Mouse (Mus musculus) mouse embryonic stem cell (cell line): ENCODE measurements around the gene Ptprm.

Experiments used
- in situ Hi-C, 2 experiments: fragments of 300-500 bp; cut with MboI; formaldehyde crosslinking; loops; 1 replicate in 1 of 2; 3 replicates in 1 of 2; pipeline ENCODE4 v1.14.3; 2019 to 2020; ENCODE audit warnings: low sequenced_read_pairs in 2 of 2, low pct_unique_long_range_greater_than_20kb in 1 of 2, mixed read lengths in 1 of 2; ENCODE audit not compliant: unreplicated experiment in 1 of 2

Gene Ptprm

GRCm38 (mm10) chr17:66750481-66751206 lies 603.6 kb downstream of the Ptprm start:
- in situ Hi-C loops, result no loop called here

DNA sequence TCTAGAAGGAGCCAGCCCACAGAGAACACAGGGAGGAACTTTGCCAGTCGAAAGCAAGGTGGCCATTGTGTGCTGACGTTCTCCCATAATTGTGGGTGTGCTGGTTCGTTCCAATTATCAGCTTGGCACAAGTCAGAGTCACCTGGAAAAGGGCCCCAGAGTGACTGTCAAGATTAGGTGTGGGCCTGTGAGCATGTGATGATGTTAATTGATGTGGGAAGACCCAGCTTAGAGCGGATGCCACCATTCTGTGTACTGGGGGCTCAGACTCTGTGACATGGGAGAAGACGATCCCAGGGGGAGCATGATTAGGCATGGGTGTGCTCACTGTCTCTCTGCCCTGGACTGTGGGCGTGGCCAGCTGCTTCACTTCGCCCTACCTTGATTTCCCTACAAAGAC lies 604.3 kb downstream of the Ptprm start:
- in situ Hi-C loops, result no loop called here

- in situ Hi-C loops, result no loop called here
Measured at GRCm38 (mm10) chr17:66746506-66746905, 607.8 kb downstream of the Ptprm start.

DNA sequence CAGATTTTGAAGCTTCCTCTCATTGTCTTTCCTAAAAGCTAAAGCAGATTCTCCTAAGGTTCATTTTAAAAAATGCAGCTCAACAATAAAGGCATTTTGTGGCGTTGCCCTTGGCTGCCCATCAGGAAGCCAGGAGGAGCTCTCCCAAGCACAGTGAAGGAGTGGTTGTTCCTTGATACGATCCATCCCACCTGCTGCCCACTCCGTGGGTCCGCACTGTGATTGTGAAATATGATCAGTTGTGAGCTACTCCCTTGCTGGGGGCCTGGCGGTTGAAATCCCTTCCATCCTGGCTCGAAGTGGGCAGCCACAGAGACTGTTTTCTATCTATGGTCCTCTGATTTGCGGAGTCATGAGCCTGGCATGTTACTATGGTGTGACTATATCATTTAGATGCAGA lies 610.9 kb downstream of the Ptprm start:
- in situ Hi-C loops, result no loop called here

DNA sequence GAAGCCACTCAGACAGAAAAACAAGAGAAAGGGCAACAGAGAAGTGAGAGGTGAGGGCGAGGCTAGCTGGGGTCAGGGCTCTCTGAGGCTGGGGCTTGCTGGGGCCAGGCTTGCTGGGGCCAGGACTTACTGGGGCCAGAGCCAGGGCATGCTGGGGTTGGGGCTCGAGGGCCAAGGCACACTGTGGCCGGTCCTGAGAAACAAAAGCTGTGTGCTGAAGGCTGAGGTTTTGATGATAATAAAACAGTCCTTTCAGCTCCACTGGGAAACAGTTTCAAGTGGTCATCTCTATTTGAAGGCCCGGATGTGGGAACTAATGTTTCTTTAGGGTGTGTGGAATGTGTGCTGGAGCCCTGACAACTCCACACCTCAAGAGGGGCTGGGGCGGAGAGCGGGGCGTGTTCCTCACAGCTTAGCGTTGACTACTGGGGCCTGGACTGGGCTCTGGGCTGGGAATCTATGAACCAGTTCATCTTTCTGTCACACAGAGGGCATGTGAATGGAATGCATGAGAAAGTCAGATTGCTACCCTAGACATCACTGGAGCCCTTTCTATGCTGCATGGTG lies 615.4 kb downstream of the Ptprm start:
- in situ Hi-C loops, result no loop called here

- in situ Hi-C loops, result no loop called here
Measured at GRCm38 (mm10) chr17:66738331-66738730, 615.9 kb downstream of the Ptprm start.

DNA sequence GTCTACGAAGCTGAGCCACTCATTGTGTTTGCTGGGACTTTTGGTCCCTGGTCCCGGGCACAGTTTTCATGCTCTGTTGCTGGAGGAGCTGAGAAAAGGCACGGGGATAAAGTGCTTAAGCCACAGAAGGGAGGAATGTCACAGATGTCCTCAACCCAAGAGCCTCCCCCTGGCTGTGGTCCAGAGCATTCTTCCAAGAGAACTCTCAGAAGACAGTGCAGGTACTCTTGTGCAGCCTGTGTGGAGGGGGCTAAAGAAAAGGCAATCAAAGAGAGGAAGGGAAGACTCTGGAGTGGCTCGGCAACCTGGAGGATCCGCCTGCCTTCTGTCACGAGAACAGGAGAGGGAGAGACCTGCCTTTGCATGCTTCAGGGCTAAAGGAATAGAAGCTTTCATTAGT lies 617.8 kb downstream of the Ptprm start:
- in situ Hi-C loops, result no loop called here

- in situ Hi-C loops, result no loop called here
Measured at GRCm38 (mm10) chr17:66733541-66733940, 620.7 kb downstream of the Ptprm start.

DNA sequence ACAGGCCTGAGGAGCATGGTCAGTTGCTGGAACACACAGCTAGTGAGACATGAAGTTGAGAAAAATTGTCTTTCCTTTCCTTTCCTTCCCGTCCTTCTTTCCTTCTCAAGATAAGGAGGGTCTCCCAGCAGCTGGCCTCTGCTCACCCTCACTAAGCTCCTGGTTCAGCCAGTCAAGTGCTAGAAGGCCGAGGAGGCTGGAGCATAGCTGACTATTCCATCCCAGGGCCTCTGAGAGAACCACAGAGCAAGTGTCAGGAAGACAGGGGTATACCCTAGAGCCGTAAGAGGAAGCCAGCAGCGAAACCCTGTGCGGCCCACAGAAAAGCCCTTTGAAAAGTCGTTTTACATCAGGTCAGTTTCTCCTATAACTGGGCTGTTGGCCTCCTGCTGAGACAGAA lies 624.3 kb downstream of the Ptprm start:
- in situ Hi-C loops, result no loop called here

GRCm38 (mm10) chr17:66720992-66721351 lies 633.3 kb downstream of the Ptprm start:
- in situ Hi-C loops, result no loop called here

DNA sequence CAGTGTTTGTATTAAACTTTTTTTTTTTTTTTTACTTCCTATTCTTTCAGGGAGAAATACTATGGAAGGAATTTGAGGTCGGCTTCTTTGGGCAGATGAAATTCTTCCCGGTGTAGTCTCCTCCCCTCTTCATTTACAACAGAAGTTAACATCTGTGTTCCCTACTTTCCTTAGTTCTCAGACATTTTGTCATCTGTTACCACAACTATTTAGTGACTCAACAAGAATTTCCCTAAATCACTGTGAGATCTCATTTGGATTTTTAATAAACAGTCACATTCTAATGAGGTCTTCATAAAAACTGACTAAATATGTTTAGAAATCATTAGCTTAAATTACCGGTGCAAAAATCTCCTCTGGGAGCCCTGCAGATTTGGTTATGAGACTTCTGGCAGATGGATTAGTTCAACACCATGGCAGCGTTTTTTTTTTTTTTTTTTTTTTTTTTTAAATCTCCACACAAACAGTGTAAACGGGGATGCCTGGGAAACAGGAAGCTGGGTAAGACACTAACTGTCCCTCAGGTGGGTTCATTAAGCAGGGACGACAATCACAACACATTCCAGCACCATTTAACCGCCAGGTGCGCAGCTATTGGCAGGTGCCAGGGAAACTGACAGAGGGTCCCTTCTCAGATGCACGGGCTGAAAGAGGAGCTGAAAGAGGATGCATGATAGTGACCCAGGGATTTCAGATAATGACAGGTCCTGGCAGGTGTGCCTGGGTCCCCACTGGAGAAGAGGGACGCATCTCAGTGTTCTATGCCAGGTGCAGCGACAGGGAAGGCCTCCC lies 633.9 kb downstream of the Ptprm start:
- in situ Hi-C loops, result no loop called here

DNA sequence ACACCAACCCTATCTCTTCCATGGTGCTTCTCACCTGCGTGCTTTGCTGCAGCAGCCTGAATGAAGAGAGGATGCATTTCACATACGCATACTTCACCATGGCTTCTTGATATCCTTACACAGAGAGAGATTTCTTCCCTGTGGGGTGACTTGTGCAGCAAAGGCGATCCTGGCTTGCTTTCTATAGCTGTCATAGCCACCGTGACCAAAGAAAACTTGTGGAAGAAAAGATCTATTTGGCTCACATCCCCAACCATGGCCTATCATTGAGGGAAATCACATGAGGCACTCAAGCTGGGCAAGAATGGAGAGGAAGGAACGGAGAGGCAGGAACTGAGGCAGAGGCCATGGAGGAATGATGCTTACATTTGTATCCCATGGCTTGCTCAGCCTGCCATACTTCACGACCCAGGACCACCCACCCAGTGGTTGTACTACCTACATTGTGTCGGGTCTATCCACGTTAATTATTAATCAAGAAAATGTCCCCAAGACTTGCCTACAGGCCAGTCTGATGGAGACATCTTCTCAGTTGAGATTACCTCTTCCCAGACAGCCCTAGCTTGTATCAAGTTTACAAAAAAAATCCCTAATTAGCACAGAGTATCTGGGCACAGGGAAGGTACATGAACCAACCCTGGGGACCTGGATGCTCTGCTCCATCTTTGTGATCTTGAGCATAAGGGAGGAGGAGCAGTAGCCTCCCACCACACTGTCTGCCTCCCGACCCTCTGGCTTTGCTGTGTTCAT lies 641.6 kb downstream of the Ptprm start:
- in situ Hi-C loops, result no loop called here

GRCm38 (mm10) chr17:66711221-66712016 lies 642.8 kb downstream of the Ptprm start:
- in situ Hi-C loops, result no loop called here

DNA sequence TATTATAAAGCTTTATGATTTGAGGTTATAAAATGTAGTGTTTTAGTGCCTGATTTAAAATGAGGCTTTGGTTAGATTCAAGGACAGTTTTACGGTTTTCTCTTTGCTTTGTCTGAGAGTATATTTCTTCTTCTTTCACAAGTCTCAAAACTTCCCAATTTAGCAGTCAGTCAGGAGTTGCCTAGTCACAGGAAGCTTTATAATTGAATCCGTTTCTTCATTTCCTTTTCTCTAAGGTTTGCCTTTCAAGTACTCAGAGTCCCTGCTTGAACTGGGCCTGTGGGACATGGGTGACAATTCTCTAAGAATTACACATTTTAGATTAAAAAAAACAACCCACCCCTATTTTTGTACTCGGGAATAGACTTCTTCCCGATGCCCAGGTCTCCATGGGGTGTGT lies 643.7 kb downstream of the Ptprm start:
- in situ Hi-C loops, result no loop called here

- in situ Hi-C loops, result no loop called here
Measured at GRCm38 (mm10) chr17:66708748-66709147, 645.5 kb downstream of the Ptprm start.

DNA sequence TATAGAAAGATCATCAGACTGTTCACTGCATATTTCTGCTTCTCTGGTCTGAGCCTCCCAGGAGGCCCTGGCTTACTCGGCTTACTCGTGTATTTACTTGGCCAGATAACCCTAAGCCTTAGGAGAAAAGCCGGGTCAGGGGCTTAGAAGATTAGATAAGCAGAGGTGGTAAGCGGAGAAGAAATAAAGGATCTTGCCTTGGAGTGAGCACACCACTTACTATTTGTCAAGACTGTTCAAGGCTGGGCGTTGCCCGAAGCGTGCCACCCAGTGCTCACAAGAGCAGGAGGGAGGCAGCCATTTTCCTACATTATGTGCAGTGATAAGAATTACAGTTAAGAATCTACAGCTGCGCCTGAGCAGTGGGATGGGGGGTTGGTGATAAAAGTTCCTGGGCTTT lies 646.6 kb downstream of the Ptprm start:
- in situ Hi-C loops, result no loop called here

DNA sequence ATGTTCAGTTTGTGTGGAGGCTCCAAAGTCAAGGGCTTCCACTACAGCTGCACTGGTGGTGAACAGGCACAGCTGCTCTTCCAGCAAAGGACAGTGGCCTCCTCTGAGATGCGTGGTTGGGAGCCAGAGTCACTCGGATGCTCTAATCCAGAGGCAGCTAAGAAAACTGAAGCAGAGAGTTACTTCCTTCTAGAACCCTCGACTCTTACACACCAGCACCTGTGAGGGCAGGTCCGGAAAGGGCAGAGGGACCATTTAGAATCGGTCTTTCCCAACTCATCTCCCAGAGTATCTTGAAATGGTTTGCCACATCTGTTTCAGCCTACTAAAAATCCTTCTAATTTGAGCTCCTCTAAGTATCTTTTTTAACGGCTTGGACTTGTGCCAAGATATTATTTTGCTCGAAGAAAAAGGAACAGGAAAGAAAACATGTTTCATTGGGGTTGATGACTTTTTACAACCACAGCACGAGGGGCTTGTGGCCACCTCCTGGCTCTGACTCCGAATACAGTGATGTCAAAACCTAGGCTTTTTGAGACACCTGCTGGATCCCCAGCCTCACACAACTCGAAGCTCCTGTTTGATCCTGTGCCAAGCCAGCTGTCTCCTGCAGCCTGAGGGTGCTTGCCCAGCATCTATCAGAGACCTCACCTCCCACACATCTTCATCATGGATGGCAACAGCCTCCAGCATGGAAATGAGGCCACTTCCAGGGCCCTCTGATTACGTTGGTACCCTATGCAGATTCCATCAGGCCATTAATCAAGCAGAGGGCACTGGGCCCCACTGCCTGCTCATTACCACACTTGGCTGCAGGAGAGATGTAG lies 652.7 kb downstream of the Ptprm start:
- in situ Hi-C loops, result no loop called here

GRCm38 (mm10) chr17:66699896-66700295 lies 654.4 kb downstream of the Ptprm start:
- in situ Hi-C loops, result no loop called here
